Mouse (Mus musculus): ENCODE measurements around the gene Cep162.

Cep162 gene

DNA sequence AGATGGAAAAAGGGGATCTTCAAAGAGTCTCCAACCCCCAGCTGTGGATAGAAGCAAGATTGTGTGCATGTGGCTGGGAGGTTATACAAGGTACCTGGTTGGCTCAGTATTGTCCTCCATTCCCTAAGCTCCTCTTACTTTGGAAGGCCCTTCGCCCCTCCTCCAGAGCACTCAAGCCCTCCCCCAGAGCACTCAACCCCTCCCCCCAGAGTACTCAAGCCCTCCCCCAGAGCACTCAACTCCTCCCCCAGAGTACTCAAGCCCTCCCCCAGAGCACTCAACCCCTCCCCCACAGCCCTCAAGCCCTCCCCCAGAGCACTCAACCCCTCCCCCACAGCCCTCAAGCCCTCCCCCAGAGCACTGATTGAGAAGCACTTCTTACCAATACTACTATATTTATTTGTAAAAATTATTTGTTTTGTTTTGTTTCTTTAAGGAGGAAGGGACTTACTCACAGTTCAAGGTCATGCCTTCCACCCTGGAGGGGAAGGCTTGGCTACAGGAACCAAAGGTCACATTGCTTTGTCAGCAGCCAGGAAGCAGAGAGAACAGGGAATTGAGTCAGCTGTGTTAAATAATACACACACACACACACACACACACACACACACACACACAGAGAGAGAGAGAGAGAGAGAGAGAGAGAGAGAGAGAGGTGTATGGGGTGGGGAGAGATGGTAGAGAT lies 102.6 kb downstream of the Cep162 start:
- no peak for DNase-seq

DNA sequence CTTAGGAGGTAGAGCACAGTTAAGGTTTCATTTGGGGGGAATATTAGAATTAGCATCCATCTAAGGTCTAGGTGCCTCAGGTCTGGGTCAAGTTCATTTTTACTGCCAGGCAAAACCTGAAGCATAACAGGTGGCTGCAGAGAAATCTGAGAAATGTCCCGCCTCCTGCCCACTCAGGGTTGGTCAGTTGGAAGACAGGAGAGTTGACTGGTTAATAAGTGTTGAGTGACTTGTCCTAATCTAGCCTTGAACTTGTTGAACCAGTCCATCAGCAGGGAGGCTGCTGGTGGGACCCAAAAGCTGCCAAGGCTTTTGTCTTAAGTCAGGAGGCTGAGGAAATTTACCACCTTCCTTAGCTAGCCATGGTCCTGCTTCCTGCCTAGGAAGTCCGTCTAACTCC lies 107.4 kb downstream of the Cep162 start:
- DNase-seq = peak; percentile 32 to 55

DNA sequence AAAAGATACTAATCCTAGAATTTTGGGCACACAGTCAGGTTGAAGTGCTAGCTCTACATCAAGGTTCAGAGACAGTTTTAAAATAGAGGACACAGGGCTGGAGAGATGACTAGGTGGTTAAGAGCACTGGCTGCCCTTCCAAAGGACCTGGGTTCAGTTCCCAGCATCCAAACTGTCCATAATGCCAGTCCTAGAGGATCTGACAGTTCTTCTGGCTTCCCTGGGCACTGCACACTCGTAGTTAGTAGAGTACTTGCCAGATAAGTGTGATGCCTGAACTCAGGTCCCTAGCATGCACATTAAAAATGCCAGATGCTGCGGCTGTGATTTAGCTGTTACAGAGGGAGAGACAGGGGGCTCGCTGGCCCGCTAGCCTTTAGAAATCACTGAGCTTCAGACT lies 108.9 kb downstream of the Cep162 start:
- no peak for DNase-seq

GRCm38 (mm10) chr9:87145671-87146070 lies 109.7 kb downstream of the Cep162 start:
- no peak for DNase-seq

DNA sequence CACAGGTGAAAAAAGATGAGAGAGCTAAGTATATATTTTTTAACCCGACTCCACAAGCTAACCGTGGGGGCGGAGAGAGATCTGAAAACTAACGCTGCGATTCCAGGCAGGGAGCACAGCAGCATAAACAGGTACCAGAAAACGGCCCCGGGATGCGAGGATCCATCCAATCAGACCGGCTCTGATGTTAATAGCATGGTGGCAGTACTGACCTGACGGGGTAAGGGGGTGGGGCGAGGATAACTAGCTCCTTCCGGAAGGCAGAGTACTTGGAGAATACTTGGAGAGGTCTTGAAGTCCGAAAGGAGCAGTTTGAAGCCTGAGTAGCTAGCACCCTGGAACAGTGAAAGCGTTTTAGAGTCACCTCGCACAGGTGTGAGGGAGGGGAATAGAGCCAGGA lies 110.2 kb downstream of the Cep162 start:
- DNase-seq = peak; percentile 11 to 26

DNA sequence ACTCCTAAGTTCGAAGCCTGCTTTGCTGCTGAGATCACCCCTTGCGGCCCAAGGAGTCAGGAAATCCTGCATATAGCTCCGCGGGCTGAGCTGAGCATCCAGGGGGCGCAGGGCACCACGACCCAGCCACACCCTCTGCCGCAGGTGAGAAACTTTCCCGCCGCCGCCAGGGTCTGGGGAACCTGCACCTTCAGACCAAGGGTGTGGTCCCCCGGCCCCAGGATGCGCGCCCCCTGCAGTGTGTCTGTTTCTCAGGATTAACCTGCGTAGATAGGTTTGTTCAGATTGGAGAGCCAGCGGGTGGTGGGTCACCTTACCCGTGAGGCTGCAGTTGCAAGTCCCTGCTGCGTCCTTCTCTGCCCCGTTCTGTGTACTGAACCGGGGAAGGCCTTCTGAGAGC lies 110.8 kb downstream of the Cep162 start:
- DNase-seq = peak; percentile 13 to 29

DNA sequence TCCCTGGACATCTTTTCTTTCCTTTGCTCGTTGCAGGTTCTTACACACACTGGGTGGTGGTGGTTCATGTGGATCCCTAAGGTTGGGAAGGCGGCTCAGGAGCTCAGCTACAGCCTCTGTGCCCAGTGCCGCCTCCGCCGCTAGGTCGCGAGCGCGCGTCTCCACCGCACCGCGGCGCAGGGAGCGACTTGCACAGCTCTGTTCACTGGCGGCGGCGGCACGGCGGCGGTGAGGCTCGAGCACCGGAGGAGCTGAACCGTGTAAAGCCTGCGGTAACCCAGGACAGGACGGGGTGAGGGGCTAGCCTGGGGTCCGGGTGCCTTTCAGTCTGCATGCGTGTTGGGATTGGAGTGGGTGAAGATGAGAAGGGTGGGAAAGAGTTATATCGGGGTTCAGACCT lies 111.2 kb downstream of the Cep162 start, which contains the start of gene Mrap2:
Gene Mrap2 (plus strand): TSS at position 201 of the 400 bp plus-strand sequence.
- DNase-seq = peak; percentile 68 to 80

- DNase-seq = no peak
Observed at GRCm38 (mm10) chr9:87143076-87143475, 112.3 kb downstream of the Cep162 start.

Measured in kidney, postnatal 4 days (tissue).